Comparison of ENCODE assay signal across 8 mouse cellular contexts in genomic region chr11:87986831-87987793, GRCm38 (mm10). TPM values are rescaled to one million over a fixed set of nuclear protein-coding genes. Genes with fewer than 3 reads are reported as not detected.
DNase-seq lines count a peak whose midpoint lies in the region; ATAC-seq and TF ChIP-seq lines count a peak whose summit lies in the region.

Gene Dynll2, minus strand, starts transcription at chr11:87987533.

- H3K9ac ChIP-seq in embryonic facial prominence, embryonic 14.5 days (ENCODE audit: low read depth, low read length), result peak within 1 kb of the TSS; percentile 96
- H3K9ac ChIP-seq in heart, adult 2 months (ENCODE audit: low read depth, low read length), result peak within 1 kb of the TSS; percentile 98
- peak within 1 kb of the TSS; percentile 99 for H3K9ac ChIP-seq in limb, embryonic 13.5 days
- H3K9ac ChIP-seq in midbrain, embryonic 15.5 days, result peak within 1 kb of the TSS; percentile 84

- H3K36me3 ChIP-seq in embryonic facial prominence, embryonic 14.5 days (ENCODE audit: control insufficient read depth, insufficient read depth, low read length), result peaks cover 19% of the 10 kb centered on the region
- peaks cover 6% of the 10 kb centered on the region for H3K36me3 ChIP-seq in heart, adult 2 months (ENCODE audit: control insufficient read depth, insufficient read depth, low read length)
- peaks cover 2% of the 10 kb centered on the region; the same call in 1 of the 2 replicates for H3K36me3 ChIP-seq in kidney, adult 2 months (ENCODE audit: control insufficient read depth, insufficient read depth, low read length)
- peaks cover 21% of the 10 kb centered on the region for H3K36me3 ChIP-seq in limb, embryonic 13.5 days
- peaks cover 13% of the 10 kb centered on the region; the same call in 1 of the 2 replicates for H3K36me3 ChIP-seq in midbrain, embryonic 15.5 days (replicated peaks)
- peaks cover 4% of the 10 kb centered on the region; the same call in 1 of the 2 replicates for H3K36me3 ChIP-seq in spleen, adult 2 months (ENCODE audit: control insufficient read depth, insufficient read depth, low read length)

- intact Hi-C loops in heart, adult 2 months (cut with DNase I), result loop anchor here (1.0 to 10.0 kb wide), 3 partner anchors 60 to 968 kb away; partner anchors contain the start of genes Mrps23, Scpep1 and Srsf1

- H3K4me2 ChIP-seq in embryonic facial prominence, embryonic 14.5 days (ENCODE audit: low read depth, low read length), result peak within 1 kb of the TSS; percentile 76
- H3K4me2 ChIP-seq in limb, embryonic 13.5 days (replicated peaks), result peak within 1 kb of the TSS; percentile 95
- H3K4me2 ChIP-seq in midbrain, embryonic 15.5 days, result peak within 1 kb of the TSS; percentile 95

- H3K4me1 ChIP-seq in bone marrow, adult 2 months (ENCODE audit: control insufficient read depth, insufficient read depth, low read length), result no peaks in the 10 kb centered on the region; the same call in 1 of the 2 replicates
- peaks cover 16% of the 10 kb centered on the region for H3K4me1 ChIP-seq in embryonic facial prominence, embryonic 14.5 days (ENCODE audit: control insufficient read depth, insufficient read depth, low read length)
- H3K4me1 ChIP-seq in heart, adult 2 months (ENCODE audit: control insufficient read depth, insufficient read depth, low read length), result peaks cover 7% of the 10 kb centered on the region
- H3K4me1 ChIP-seq in kidney, adult 2 months (ENCODE audit: control insufficient read depth, insufficient read depth, low read length), result peaks cover 6% of the 10 kb centered on the region
- H3K4me1 ChIP-seq in limb, embryonic 13.5 days, result peaks cover 28% of the 10 kb centered on the region
- peaks cover 44% of the 10 kb centered on the region for H3K4me1 ChIP-seq in midbrain, embryonic 15.5 days
- peaks cover 6% of the 10 kb centered on the region; the same call in 1 of the 2 replicates for H3K4me1 ChIP-seq in spleen, adult 2 months (ENCODE audit: control insufficient read depth, insufficient read depth, insufficient read length)

- H3K4me3 ChIP-seq in bone marrow, adult 2 months (replicated peaks; ENCODE audit: control insufficient read depth, low read depth, low read length), result peak within 1 kb of the TSS; percentile 64
- H3K4me3 ChIP-seq in embryonic facial prominence, embryonic 14.5 days (ENCODE audit: low read depth, low read length), result peak within 1 kb of the TSS; percentile 97
- peak within 1 kb of the TSS; percentile 86 for H3K4me3 ChIP-seq in heart, adult 2 months
- H3K4me3 ChIP-seq in kidney, adult 2 months (ENCODE audit: insufficient read depth, low read depth, low read length), result peak within 1 kb of the TSS; percentile 97
- H3K4me3 ChIP-seq in limb, embryonic 13.5 days, result peak within 1 kb of the TSS; percentile 95
- peak within 1 kb of the TSS; percentile 71 for H3K4me3 ChIP-seq in midbrain, embryonic 15.5 days
- H3K4me3 ChIP-seq in spleen, adult 2 months (ENCODE audit: extremely low read depth, insufficient read depth, insufficient read length), result peak within 1 kb of the TSS; percentile 89

- no peaks in the 10 kb centered on the region for H3K9me3 ChIP-seq in embryonic facial prominence, embryonic 14.5 days (ENCODE audit: control insufficient read depth, low read length)
- H3K9me3 ChIP-seq in limb, embryonic 13.5 days, result no peaks in the 10 kb centered on the region
- no peaks in the 10 kb centered on the region for H3K9me3 ChIP-seq in midbrain, embryonic 15.5 days

- under 1% methylated on average over 98 of the region's 107 CpGs for WGBS in bone marrow, adult 2 months
- 0% methylated on average over 12 of the region's 107 CpGs for WGBS in embryonic facial prominence, embryonic 14.5 days
- under 1% methylated on average over 93 of the region's 107 CpGs for WGBS in heart, adult 2 months
- under 1% methylated on average over 99 of the region's 107 CpGs for WGBS in kidney, adult 2 months
- WGBS in limb, embryonic 13.5 days, result under 1% methylated on average over 92 of the region's 107 CpGs
- WGBS in midbrain, embryonic 15.5 days, result under 1% methylated on average over 102 of the region's 107 CpGs
- under 1% methylated on average over 65 of the region's 107 CpGs for WGBS in spleen, adult 2 months

- TF ChIP-seq POLR2A in bone marrow, adult 2 months (IDR thresholded peaks at IDR 0.05; ENCODE audit: borderline replicate concordance, control insufficient read depth, low read depth, low read length), result peak; percentile 76; the same call in 1 of the 2 replicates
- peak; percentile 81 for TF ChIP-seq POLR2A in heart, adult 2 months (IDR thresholded peaks at IDR 0.05; ENCODE audit: insufficient read depth, low read depth, low read length)
- peak; percentile 91 for TF ChIP-seq POLR2A in kidney, adult 2 months (IDR thresholded peaks at IDR 0.05; ENCODE audit: low read depth, low read length)
- peak; percentile 78 for TF ChIP-seq POLR2A in spleen, adult 2 months (IDR thresholded peaks at IDR 0.05; ENCODE audit: low read depth, low read length)

- H3K27me3 ChIP-seq in embryonic facial prominence, embryonic 14.5 days (replicated peaks; ENCODE audit: control insufficient read depth, insufficient read depth, low read length), result no peaks in the 10 kb centered on the region
- H3K27me3 ChIP-seq in heart, adult 2 months (ENCODE audit: control insufficient read depth, insufficient read depth, low read length), result no peaks in the 10 kb centered on the region
- no peaks in the 10 kb centered on the region for H3K27me3 ChIP-seq in kidney, adult 2 months (replicated peaks; ENCODE audit: control insufficient read depth, insufficient read depth, low read length)
- H3K27me3 ChIP-seq in limb, embryonic 13.5 days, result no peaks in the 10 kb centered on the region
- no peaks in the 10 kb centered on the region for H3K27me3 ChIP-seq in midbrain, embryonic 15.5 days (replicated peaks)
- H3K27me3 ChIP-seq in spleen, adult 2 months (ENCODE audit: control insufficient read depth, insufficient read depth, low read length), result no peaks in the 10 kb centered on the region

- TF ChIP-seq CTCF in bone marrow, adult 2 months (IDR thresholded peaks at IDR 0.05; ENCODE audit: control insufficient read depth, insufficient read depth, low read length), result no peak
- no peak for TF ChIP-seq CTCF in heart, adult 2 months (IDR thresholded peaks at IDR 0.05)
- no peak for TF ChIP-seq CTCF in kidney, adult 2 months (conservative IDR thresholded peaks at IDR 0.05; ENCODE audit: insufficient read depth, insufficient read length, low read depth, low read length)
- no peak for TF ChIP-seq CTCF in spleen, adult 2 months (IDR thresholded peaks at IDR 0.05; ENCODE audit: extremely low read depth, insufficient read depth, insufficient read length, insufficient replicate concordance)

- H3K79me2 ChIP-seq in heart, adult 2 months (replicated peaks; ENCODE audit: control insufficient read depth, insufficient read depth, low read length), result peaks cover 3% of the 10 kb centered on the region

- peak within 1 kb of the TSS; percentile 77 for H3K27ac ChIP-seq in bone marrow, adult 2 months (ENCODE audit: control insufficient read depth, insufficient read depth, low read depth, low read length, poor library complexity)
- peak within 1 kb of the TSS; percentile 88 for H3K27ac ChIP-seq in embryonic facial prominence, embryonic 14.5 days (replicated peaks; ENCODE audit: low read depth, low read length)
- peak within 1 kb of the TSS; percentile 97 for H3K27ac ChIP-seq in heart, adult 2 months
- H3K27ac ChIP-seq in kidney, adult 2 months (ENCODE audit: insufficient read depth, low read depth, low read length), result peak within 1 kb of the TSS; percentile 99
- H3K27ac ChIP-seq in limb, embryonic 13.5 days, result peak within 1 kb of the TSS; percentile 93
- peak within 1 kb of the TSS; percentile 94 for H3K27ac ChIP-seq in midbrain, embryonic 15.5 days
- H3K27ac ChIP-seq in spleen, adult 2 months (ENCODE audit: insufficient read depth, low read length), result peak within 1 kb of the TSS; percentile 66

- peak; percentile 94 for DNase-seq in A20 (ENCODE audit: low read depth, low spot score)
- DNase-seq in embryonic facial prominence, embryonic 14.5 days (ENCODE audit: low spot score), result peak; percentile 97
- peak; percentile 87 to 91 for DNase-seq in heart, adult 2 months
- DNase-seq in kidney, adult 2 months, result peak; percentile 94
- peak in 1 of 2 experiments; percentile 58 for DNase-seq in spleen, adult 2 months (ENCODE audit: low read depth in 1 of 2, low spot score in 2 of 2)

- peak; percentile 98 for ATAC-seq in embryonic facial prominence, embryonic 14.5 days (ENCODE audit: low read depth)
- peak; percentile 95 for ATAC-seq in limb, embryonic 13.5 days (ENCODE audit: low FRiP score, low read depth)
- ATAC-seq in midbrain, embryonic 15.5 days (replicated peaks), result peak; percentile 94

- TF ChIP-seq EP300 in heart, adult 2 months (IDR thresholded peaks at IDR 0.05; ENCODE audit: insufficient read depth, low read depth, low read length), result no peak

RNA-seq across cellular contexts. Expression of gene Dynll2, which starts in this region (rescaled TPM):
- polyA plus RNA-seq in bone marrow, adult 2 months (2011; ENCODE audit: insufficient read depth, insufficient read length, low replicate concordance, missing spikeins), result 50.1 and 63.0 TPM in 2 replicates
- polyA plus RNA-seq in embryonic facial prominence, embryonic 14.5 days (2014; fragmentation: Nextera tagmentation; extraction: Ambion mirVana), result 13.0 and 13.7 TPM in 2 replicates
- 100 to 1,000 TPM; 361 to 396 TPM for total RNA-seq in heart, adult 2 months (2021)
- 225 and 357 TPM in 2 replicates for polyA plus RNA-seq in heart, adult 2 months (2012; rRNA removed)
- 136 and 169 TPM in 2 replicates for polyA plus RNA-seq in kidney, adult 2 months (2012; rRNA removed)
- polyA plus RNA-seq in limb, embryonic 13.5 days (2015; fragmentation: Nextera tagmentation; extraction: Ambion mirVana), result 16.7 and 18.9 TPM in 2 replicates
- polyA plus RNA-seq in midbrain, embryonic 15.5 days (2015; fragmentation: Nextera tagmentation; extraction: Ambion mirVana), result 65.3 and 65.8 TPM in 2 replicates
- polyA plus RNA-seq in spleen, adult 2 months (2012; rRNA removed), result 28.6 and 33.8 TPM in 2 replicates
